Mouse (Mus musculus): ENCODE measurements at regions not wholly inside any gene's neighbourhood (a gene's known extent, or its start where the extent isn't known, plus 50 kb on each side); places are given as distances from the start of the nearest gene placed in this dataset.

DNA sequence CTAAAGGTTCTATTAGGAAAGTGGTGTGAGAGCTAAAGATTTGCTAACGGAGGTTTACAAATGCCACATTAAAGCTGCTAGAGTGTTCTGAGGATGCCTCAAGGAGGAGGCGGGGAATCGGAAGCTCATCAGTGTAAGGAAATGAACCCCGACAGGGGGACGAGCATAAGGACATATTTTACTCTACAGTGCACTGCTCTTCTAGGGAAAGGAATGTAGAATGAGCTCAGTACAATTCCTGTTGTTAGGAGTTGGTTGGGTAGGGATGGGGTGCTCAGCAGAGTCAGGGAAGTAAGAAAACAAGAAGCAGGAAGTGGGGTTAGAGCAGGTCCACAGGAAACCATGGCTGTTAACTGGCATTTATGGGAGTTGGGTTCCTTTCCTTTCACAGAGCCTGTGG, 54.6 kb downstream of the Mex3b start:
- DNase-seq, result no peak

DNA sequence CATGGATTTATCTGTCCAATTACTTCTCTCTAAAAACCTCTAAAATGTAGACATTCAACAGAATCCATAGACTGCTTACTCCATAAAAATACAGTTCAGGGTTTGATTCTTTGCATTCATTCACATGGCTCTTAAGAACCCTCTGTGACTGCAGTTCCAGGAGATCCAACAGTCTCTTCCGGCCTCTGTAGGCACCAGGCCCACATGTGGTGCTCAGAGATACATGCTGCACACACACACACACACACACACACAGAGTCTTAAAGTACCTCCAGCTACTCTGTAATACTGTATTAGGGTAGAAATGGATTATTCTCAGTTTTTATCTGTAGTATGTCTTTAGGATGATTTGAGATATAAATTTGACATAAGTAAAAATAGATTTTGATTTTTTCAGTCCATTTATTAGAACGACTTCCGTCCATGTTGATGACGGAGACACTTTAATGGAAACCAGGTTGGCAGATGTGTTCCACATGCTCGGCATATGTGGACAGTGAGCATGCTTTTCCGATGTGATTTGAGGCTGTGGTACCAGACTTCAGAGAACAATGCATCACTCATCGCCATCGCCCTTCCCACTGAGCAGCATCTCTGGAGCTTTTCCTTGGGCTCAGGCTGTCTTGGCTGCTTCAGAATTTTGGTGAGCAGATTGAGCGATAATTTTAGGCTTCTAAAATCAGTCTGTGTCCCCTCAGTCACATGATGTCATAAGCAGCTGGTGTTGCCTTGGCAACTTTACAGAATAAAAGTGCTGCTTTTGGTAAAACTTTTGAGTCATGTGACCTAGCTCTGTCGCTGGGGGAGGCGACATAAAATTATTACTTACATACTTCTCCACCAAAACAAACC, 56.3 kb downstream of the Mex3b start:
- peak; percentile 85 for DNase-seq

DNA sequence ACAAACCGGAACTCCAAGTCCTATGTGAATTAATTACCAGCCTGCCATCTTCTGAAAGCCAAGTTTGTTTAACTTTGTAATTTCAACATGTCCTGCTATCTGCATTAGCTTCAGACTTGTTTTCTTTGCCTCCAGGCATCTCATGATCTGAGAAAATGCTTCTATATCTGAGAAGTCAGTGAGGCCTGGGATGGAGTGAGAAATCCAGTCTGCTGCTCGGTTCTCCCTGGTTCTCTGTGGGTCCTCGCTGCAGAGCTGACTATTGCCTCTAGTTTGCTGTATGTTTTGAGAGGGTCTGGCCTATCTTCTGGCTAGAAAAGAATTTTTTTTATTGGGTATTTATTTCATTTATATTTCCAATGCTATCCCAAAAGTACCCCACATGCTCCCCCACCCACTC, 57.0 kb downstream of the Mex3b start:
- DNase-seq, result no peak

DNA sequence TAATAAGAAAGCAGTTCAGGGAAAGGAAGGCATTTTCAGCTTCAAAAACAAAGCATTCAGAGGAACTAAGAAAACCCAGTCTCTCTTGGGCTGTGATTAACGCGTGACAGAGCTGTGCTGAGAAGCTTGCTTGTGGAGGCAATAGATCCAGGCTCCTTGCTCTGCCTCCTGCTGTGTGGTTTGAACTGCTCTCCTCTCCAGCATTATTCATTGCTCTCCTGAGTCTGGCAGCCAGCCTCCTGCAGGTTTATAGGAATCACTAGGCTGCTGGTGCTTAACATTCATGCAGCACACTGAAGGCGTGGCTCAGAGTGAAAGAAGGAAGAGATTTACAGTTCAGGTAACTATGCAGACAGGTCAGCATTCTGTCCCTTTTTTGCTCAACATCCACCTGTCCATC, 71.2 kb downstream of the Mex3b start:
- no peak for DNase-seq

DNA sequence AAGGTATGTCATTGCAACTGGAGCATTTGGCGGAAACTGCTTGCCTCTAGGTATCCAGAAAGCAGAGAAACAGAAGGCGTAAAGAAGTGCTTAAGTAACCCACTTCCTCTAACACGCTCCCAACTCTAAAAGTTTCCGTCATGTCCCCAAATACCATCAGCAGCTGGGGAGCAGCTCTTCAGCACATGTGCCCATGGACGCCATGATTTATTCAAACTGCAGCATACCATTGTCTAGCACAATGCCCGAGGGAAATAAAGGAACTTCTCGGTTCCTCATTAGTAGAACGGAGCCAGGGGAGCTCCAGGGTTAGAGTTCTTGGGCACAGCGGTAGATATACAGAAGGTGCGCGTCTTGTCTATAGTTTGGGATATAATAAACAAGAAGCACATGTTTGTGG, 72.4 kb downstream of the Mex3b start:
- DNase-seq, result no peak

DNA sequence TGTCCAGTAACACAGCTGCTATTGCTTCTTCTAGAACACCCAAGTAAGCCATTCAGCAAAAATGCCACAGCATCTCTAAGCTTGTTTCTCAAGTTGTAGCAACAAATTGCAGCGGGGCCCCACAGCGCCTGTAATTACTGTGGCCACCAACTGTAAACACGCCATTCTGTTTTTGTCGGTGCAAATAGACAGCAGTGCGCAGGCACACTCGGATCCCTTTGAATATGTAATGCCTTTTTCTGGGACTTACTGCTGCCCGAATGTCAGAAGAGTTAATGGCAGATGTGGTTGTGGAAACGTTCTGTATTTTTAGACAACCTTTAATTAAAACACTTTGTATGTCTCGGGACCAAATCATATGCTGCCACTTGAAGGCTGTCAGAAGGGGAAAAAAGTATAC, 76.2 kb downstream of the Mex3b start:
- DNase-seq, result peak; percentile 8

DNA sequence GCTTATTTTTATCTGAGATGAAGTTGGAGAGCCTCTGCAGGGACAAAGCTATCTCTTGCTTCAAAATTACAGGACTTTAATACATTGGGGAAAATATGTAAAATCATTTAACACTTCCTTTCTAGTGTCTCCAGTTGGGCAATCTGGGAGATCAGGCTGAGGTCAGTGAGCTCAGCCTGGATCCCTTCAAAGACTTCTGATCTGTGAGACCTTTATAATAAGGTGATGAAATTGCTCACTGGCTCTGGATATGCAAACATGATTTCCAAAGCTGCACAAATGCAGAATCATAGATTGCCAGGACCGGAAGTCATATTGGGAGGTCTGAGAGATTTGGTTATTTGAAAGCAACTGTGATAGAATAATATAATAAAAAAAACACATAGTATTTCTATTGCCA, 76.7 kb downstream of the Mex3b start:
- DNase-seq, result no peak

DNA sequence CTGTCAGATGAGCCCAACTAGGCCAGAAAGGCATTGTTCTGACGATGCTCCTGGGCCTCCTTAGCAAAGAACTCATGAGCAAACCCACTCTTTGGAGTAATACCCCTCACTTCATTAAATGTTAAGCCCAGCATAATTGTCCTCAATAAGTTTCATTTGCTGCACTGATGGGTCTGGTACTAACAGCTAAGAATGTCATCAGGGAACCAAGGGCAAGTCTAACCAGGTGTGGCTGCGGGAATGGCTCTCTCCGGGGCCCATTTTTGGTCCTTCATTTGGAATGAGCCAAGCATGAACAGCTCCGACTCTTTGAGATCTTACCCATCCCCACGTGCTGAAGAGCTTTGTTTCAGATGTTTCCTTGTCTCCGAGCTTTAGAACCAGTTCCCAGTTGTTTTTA, 82.2 kb downstream of the Mex3b start:
- DNase-seq, result no peak

DNA sequence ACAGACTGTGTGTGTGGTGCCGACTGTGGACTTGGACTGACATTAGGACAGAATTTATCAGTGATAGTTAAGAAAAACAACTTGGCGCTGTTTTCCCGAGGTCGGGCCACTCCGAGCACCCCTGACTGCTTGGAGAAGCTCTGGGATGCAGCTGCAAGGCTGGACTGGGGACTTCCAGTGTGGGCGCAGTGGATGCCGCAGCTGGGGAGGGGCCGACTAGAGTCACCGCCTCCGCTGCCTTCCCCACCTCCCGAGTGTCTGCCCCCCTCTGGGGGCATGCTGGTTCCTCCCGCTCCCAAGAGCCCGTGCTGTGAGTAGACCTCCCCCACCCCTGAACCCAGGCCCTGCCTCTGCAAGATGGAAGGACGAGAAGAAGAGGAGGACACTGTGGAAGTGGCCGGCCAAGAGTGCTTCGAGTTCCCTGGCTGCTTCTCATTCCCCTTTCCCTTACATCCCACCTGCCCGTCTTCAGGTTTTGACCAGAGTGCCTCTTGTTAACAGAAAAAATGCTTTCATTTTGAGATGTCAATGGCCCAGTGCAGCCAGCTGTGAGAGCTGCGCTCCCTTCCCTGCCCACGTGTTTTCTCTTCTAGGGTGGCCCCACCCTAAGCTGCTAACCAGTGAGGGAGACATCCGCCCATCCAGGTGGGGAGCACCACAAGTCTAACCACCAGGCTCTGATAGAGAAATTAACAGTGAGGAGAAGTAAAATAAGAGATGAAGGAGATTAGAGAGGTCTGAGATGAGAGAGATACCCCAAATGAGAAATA, 90.3 kb downstream of the Mex3b start:
- no peak for DNase-seq

DNA sequence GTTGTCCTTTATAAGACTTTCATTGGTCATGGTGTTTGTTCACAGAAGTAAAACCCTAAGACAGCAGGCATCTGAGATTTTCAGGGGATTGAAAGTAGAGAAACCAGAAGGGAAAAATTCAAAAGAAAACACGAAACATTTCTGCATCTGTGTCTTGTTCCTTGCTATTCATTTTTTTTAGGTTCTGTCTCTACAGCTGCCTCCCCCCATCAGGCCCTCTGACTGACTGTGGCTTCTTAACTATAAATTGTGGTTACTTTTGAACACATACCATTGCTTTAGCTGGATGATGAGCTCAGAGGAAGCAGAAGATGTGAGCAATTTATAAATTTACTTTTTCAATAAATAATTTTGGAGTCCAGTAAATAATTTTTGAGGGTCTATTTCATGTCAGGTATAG, 103.5 kb downstream of the Mex3b start:
- DNase-seq, result no peak

DNA sequence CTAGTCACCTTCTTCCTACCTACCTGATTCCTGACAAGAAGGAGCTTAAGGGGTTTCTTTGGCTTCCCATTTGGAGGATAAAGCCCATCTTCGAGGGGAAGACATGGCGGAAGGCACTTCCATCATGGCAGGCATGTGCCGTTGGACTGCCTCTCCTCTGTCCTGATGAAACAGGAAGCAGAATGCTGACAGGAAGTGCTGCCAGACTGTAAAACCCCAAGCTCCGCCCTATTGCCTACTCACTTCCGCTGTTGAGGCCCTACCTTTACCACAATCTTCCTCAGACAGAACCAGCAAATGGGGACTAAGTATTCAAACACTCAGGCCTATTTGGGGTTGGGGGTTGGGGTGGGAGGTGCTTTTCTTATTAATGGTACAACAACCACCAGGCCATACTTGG, 104.1 kb downstream of the Mex3b start:
- no peak for DNase-seq

DNA sequence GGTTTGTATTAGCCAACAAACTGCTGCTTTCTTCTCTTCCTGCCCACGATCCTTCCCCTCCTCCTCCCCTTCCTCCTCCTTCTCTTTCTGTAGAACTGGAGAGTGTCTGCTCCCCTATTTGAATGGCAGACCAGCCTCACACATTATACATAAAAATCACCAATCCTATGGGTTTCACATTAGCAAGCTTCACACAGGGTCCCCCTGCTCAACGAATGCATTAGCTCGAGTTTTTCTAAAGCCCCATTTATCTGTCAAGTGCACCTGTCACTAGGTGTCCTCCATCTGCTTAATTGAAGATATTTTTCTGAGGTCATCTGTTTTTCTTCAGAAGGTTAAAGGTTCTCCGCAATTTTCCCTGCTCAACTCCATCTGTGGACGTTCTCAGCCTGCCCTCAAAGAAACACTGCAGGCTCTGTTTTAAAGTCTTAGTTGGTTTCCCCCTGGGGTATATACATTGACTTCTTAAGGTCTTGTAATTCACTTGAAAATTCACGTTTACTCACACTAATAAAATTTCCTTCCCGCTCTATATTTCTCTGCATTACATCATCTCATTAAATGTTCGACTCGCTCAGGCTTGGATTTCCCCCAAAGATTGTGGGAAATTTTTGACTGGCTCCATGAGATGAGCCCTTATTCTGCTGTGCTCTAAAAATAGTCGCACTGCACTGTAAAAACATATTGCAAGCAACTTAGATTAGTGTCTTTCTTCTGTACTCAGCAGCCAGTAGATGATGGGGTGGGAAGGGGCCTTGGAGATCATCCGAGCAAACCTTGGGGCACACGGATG, 105.3 kb downstream of the Mex3b start:
- DNase-seq, result no peak

DNA sequence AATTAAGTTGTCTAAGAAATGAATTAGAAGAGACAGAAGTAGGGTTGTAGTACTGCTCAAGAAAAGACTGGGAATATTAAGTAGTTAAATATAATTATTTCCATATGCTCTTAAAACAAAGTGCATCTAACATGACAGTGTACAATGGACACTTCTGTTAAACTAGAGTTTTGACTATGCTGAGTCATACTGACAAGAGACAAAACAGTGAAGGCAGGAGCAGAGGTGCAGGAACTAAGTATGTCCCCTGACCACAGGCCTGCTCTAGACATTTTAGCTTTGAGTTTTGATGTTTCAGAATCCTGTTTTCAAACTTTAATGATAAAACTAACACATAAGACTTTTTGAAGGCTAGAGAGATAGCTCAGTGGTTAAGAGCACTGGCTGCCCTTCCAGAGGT, 123.6 kb downstream of the Mex3b start:
- DNase-seq, result no peak

DNA sequence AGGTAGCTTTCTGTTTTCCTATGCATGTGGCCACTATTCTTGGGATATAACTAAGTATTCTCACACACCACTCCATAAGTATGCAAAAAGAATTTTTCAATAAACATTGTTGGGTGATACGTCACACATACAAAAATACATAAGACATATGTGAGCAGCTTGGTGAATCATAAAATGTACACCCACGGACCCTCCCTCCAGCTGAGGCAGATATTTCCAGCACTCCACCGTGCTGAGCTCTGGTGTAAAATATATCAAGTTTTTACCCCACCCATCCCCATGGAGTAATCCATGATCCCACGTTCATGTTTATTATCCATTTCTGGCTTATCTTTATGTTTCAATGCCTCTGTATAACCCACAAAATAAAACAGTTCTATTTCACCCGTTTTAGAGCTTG, 126.0 kb downstream of the Mex3b start:
- peak; percentile 74 for DNase-seq

DNA sequence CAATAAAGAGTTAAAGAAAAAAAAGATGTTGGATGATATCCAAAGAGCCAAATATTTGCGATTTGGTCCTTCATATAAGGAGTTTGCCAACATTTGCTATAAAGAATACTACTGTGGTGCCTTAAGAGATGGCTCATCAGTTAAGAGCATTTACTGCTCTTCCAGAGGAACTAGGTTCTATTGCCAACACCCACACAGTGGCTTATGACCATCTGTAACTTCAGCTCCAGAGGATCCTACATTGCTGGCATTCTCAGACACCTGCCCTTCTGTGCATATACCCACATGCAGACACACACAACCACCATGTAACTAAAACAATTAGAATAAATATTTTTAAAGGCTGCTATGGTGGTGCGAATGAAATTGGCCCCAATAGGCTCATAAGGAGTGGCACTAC, 131.7 kb downstream of the Mex3b start:
- DNase-seq, result no peak

DNA sequence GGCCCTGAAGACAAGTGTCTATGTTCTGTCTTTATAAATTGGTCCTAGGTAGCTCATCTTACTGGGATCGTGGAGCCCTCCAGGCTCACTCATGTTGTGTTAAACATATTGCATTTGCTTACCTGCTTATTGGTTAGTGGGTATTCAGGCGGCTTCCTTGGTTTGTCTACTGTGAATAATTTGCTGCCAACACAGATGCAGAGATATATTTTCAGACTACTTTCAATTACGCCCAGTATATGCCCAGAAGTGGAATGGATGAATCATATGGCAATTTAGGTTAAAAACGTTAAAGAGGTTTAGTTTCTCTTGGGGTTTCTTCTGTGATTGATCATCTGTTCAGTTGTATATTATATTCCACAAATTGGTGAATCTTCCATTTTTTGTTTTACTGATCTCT, 140.4 kb downstream of the Mex3b start:
- no peak for DNase-seq

DNA sequence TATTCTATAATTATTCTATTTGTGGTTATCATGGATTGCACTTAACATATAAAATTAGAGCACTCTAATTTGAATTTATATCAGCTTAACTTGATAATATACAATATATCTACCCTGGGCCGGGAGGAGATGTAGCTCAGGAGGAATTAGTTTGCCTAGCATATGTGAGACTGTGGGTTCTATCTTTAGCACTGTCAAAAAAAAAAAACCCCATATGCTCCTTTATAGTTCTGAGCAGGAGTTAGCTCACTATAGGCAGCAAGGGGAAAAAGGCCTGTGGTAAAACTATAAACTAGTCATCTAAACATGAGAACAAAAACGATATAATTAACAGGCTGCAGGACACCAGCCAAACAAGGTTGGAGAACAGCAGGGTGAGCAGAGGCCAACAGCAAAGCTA, 145.0 kb downstream of the Mex3b start:
- DNase-seq, result no peak

DNA sequence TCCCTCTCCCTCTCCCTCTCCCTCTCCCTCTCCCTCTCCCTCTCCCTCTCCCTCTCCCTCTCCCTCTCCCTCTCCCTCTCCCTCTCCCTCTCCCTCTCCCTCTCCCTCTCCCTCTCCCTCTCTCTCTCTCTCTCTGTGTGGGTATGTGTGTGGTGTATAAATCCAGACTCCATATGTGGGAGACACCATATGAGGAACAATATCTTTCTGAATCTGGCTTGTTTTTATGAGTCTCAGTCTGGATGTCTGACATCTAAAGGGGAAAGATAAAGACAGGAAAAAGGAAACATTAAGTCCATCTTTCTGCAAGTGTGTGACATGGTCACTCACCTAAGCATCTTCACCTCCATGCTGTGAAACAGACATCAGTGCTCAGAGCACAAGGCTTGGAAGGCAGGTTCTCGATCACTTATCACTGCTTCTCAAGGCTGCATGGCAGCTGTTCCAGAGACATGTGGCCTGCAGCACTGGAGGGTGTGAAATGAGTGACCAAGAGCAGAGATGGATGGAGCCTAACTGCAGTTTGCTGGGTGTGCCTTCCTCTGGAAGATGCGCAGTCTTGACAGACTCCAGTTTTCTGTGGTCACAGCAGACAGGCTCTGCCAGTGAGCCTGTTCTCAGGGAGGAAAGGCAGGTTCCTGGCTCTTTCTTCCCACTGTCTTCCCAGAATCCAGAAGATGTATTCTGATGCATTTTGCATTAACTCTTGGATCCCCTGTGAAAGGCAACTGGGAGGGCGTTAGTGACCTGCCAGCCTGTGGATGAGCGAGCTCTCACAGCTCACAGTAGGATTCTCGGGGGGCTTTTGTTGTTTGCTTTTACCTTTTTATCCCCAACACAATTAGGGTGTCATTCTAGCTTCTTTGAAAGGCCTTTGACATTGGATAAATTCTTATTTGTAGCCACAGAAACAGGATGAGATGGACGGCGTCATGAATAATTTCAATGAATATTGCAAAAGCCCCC, 147.9 kb downstream of the Mex3b start:
- DNase-seq, result peak; percentile 17

DNA sequence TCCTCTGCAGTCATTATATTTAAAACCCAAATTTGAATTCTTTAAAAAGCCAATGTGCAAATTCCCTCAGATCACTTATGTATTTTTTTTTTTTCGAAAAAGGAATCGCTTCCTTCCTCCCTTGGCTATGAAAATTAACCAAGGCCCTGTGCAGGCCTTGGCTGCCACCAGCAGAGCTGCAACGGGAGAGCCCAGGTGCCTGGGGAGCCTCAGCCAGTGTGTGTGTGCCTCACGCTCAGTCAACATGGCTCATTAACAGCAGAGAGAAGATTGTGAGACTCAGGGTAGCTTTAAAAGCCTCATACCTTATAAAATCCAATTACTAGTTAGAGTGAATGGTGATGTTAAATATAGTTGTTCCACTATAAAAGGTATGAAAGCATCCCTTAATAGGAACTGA, 148.6 kb downstream of the Mex3b start:
- no peak for DNase-seq

DNA sequence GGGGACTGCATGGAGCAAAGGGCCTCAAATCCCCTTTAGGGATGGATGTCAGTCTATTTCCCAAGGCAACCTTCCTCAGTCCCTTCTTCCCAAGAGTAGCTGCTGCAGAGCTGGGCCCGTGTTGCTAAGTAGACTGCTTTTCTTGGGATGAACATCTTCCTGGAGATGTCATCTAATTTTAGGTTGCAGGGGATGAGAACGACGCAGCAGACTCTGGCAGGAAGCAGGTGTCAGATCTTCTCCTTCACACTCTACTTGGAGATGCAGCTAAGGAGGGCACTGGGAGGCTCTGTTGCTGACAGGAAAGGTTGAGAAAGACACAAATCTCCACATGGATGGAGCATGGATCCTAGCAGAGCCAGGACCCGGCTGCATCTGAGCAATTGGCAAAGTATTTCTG, 149.4 kb downstream of the Mex3b start:
- peak; percentile 69 for DNase-seq

DNA sequence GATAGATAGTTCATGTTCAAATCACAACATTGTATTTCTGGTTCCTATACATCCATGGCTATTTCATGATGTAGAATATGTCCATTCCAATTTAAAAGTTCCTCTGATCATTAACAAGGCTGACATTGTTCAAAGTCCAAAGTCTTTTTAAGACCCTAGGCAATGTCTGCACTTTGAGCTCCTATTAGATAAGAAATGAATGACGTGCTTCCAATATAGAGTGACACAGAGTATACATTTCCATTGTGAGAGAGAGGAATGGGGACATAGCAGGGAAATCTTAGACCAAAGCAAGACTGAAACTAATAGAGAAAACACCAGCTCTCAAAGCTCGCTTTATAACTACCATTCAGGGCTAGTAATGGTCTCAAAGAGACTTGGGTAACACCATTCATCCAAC, 153.5 kb downstream of the Mex3b start:
- DNase-seq, result no peak

DNA sequence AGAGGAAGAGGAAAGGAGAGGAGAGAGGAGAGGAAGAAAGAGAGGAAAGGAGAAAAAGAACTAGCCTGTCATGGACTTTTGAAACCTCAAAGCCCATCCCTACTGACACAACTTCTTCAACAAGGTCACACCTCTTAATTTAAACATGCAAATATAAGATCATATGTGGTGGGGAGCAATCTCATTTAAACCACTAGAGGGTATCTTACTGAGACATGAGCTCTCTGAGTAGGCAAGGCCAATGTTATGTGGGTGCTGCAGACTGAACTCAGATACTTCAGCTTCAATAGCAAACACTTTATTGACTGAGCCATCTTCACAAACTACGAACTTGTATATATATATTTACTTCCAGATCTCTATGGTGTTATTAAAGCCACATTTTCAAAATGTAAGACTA, 156.9 kb downstream of the Mex3b start:
- DNase-seq, result no peak
